Mouse (Mus musculus): ENCODE measurements around the gene Tcp11. TPM values are rescaled to one million over a fixed set of nuclear protein-coding genes. Genes with fewer than 3 reads are reported as not detected.

The Tcp11 gene
- 1 to 10 TPM; 1.0 to 1.5 TPM for total RNA-seq (2021)

DNA sequence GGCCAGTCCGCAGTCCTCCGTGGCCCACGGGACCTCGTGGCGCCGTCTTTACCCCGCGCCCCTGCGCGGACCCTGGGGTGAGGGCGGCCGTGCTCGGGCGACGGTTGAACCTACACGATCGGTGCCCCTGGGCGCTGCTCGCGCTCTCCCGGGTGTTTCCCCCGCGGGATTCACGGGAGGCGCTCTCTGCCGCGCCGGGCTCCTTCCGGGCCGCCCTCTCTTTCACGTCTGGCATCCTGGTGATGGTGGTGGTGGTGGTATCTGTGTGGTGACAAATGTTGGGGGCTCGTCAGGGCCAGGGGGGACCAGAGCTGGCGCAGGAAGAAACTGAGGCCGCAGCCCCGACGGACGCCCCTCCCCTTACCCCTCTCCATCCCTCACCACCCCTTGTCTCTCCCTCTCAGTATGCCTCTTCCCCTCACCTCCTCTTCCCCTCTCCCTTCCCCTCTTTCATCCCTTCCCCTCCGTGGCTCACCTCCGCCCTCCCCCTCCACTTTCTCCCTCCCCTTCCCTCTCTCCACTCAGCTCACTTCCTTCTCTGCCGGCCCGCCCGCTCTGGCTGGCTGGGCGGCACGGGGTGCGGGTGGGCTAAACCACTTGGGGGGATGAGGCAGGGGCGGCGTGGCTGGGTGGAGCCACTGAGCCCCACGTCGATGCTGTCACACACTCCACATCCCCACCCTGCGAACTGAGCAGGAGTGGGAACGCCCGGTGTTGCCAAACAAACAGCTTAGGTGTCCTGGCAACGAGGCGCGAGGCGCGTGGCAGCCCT lies at the start of gene Tcp11:
Gene Tcp11, minus strand, starts transcription at position 595 of the 772 bp plus-strand sequence.
- peak in 1 of 2 experiments; percentile 40 for DNase-seq

DNA sequence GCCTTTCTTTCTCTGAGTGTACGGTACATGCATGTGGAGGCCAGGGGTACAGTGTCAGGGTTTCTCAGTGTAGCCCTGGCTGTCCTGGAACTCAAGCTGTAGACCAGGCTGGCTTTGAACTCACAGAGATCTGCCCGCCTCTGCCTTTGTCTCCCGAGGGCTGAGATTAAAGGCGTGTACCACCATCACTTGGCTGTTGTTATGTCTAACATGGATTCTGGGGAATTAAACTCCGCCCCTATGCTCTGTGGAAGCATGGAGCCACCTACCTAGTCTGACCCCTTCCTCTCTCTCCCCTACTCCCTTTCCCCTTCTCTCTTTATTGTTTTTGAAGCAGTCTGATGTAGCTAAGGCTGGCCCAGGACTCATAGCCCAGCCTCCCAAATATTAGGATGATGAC lies 49.4 kb upstream of the Tcp11 start:
- no peak for DNase-seq

DNA sequence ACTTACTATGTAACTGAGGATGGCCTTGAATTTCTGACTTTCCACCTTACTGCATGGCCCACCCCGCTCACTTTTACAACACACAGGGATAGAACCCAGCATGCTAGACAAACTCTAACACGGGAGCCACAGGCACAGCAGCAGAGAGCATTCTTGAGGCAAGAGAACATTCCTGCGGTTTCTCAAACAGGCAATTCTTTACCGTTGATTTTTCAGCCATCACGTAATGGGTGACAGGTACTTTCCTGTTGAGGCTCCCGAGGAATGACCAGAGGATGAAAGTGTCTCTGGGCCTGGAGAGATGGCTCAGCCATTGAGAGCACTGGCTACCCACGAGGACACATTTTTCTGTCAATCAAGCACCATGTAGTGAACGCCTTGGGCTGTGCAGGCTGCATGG lies 43.9 kb upstream of the Tcp11 start:
- no peak for DNase-seq

DNA sequence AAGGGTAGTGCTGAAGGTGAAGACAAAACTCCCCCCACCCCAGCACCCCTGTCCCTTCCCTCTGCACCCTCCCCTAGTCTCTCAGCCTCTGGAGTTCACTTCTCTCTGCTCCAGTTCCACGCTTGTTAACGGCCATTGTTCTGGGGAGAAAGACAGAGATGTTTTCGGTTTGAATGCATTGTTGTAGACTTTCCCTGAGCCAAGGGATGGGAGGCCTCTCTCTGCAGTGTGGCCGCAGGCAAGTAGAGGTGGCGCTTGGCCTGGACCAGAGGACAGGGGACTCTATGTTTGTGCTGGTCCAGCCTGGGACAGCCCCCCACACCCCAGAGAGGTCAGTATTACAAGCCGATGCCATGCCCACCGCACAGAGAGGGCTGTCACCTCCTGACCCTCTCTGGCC lies 43.2 kb upstream of the Tcp11 start:
- DNase-seq: no peak

DNA sequence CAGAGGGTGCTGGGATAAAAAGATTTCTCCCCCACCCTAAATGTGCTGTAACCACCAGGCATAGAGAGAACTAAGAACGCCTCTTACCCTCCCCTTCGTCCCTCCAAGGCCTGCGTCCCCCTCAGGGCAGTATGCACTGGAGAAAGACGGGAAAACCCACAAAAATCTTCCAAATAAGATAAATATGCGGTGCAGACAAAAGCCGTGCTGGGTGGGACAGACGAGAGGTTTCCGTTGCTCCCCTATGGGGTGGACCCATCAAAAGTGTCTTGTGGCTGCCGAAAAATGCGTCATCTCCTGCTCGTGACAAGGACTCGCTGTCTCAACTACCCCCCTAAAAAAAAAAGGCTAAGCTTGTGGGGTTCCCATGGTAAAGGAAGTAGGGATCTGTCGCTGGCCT lies 42.5 kb upstream of the Tcp11 start:
- DNase-seq: no peak

DNA sequence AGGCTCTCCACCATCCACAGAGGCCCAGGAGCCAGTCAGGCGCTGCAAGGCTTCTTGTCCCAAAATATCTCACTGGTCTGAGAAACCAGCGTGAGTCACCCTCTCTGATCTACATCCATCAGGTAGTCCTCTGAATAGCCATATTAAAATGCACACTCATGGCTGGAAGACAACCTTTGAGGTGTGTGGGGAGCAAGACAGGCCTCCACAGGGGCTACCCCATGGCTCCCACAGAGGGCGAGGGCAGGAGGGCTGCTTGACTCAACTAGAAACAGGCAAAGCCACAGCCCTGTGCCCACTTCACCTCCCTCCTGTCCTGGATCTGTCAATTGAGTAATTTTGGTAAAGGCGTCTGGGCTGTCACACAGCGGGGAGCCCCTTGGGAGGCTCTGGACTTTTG lies 40.0 kb upstream of the Tcp11 start:
- DNase-seq: no peak

DNA sequence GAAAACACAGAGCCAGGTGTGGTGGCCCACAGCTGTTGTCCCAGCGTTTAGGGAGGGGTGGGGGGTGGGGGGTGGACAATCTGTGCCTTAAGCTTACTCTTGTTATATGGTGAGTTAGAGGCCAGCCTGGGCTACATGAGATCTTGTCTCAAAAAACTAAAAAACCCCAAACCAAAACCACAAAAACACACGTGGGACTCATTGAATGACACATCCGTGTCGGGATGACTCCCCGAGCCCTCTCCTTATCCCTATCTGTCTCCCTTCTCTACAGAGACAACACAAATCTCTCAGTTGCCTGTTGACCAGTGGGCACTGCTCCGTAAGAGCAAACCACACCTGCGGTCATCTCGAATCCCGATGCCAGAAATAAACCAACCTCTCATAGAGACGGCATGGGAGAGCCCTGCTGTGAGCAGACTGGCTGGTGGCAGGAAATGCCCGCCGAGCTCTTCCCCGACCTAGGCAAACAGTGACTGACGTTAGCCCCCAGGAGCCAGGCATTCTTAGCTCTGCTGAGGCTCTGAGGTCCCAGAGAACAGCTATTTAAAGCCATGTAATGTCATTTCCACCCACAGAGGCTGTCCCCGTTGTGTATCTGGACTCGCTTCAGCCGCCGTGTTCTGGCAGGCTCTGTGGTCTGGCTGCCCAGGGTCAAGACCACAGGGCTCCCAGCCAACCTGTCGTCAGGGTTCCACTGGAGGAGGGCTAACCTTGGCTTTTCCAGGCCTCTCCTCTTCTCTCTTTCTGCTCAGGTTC lies 37.2 kb upstream of the Tcp11 start:
- DNase-seq: no peak

DNA sequence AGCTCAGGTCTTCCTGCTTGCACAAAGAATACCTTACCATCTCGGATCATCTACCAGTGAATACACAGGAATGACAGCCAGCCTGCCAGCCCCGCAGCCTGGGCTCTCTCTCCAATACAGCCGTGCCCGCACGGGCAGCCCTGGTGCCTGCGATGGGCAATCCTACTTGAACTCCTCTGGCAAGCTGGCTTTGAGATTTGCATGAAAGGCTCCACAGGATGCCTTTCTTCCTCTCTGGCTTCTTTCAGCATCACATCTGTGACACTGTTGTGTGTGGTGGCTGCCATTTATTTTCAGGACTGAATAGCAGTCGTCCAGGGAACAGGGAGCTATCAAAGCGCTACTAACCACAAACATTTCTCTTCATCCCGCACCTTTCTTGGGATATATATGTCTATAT lies 35.9 kb upstream of the Tcp11 start:
- DNase-seq: no peak

DNA sequence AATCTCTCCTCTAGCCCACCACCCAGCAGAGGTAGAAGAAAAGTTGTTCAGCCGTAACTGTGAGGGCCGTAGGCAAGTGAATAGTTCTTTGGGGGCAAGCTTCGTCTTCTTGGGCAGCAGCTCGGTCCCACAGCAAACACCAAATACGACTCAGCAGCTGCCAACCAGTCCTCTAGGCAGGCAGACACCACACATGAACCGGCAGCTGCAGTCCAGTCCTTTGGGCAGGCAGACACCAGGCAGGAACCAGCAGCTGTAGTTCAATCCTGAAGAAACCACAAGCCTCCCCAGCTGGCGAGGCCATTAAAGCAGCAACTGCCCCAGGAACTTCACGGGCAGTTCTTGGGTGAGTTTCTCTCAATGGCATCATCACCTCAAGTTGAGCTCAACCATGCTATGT lies 31.8 kb upstream of the Tcp11 start:
- no peak for DNase-seq

DNA sequence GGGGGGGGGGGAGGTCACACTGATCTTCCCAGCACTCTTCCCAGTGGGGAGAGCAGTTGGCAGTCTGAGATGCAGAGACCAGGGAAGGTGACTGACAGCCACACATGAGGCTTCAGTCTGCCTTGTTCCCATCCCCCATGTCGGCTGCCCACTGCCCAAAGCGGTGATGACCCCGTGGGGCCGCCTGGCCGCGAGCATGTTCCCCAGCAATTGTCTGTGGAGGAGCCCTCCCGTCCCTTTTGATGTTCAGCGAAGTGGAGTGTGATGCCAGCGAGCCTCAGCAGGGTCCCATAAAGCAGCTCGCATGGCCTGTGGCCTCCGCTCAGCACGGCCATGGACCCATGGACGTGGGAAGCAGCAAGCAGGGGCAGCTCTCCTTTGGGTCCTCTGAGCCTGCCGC lies 26.8 kb upstream of the Tcp11 start:
- no peak for DNase-seq

DNA sequence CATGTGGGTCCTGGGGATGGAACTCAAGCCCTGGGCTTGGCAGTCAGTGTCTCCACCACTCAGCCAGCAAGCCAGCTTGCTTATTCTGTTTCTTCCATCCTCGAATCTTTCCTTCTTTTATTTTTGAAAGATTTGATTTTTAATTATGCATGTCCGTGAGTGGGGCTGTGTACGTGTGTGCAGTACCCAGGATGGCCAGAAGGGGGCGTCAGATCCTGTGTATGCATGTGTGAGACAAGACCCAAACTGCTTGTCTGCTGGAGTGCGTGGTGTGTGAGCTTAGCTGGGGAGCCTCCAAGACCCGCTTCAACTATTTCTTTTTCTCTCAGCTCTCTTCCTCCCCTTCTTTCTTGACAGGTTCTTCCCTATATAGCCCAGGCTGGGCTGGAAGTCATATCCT lies 25.9 kb upstream of the Tcp11 start:
- no peak for DNase-seq

DNA sequence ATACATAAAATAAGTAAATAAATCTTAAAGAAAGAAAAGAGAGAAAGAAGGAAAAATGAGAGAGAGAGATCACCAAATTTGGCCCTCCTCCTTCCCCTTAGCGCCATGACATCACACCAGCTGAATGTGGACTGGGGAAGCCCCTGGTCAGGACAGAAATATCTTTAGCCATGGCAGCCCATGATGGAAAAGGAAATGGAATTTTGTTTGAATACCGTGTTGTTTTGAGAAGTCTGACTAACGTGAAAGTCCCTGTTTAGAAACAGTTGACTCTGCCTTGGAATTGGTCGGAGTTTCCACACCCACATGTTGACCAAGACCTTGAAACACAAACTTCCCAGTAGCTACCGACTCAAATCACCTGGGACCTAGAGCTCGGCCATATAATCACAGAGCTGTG lies 24.0 kb upstream of the Tcp11 start:
- DNase-seq: no peak

DNA sequence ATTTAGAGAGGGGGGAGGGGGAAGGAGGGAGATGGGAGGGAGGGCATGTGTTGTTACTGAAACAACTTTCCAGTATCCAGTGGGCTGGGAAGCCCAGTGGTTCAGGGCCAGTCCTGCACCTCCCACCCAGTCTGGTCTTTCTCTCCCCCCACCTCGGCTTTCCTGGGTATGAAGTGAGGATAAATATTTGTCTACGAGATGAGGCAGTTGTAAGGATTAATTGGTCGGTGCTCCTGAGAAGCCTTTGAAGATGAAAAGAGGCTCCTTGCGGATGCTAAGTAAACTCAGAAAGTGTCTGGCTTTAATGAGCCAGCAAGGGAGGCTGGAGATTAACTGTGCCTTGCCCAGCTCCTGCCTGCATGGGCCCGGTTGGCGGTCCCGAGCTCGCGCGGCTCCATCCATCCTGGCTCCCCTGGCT lies 21.5 kb upstream of the Tcp11 start:
- DNase-seq: no peak

DNA sequence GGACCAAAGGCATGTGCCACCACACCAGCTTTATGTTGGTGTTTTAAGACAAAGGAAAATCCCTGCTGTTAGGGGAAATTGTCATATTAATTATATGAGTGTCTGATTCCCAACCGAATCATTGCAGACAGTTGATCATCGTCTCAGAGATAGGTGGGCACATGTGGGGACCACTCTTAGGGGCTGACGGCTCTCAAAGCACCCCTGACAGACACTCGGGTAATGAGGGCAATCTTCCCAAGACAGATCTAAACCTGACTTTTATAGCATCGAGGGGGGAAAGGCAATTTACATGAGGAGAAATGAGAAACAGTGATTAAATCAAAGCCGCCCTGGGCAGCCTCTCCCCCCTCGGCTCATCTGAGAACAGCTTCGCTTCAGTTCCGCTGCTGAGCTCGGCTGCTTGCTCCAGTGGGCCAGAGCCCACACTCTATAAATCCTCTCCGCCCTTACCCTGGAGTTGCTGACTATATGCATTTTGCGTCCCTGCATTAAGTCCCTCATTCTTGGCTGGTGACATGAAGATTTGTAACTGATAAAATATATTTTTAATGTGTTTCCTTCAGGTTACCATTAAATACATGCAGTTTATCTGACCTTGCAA lies 20.9 kb upstream of the Tcp11 start:
- no peak for DNase-seq

DNA sequence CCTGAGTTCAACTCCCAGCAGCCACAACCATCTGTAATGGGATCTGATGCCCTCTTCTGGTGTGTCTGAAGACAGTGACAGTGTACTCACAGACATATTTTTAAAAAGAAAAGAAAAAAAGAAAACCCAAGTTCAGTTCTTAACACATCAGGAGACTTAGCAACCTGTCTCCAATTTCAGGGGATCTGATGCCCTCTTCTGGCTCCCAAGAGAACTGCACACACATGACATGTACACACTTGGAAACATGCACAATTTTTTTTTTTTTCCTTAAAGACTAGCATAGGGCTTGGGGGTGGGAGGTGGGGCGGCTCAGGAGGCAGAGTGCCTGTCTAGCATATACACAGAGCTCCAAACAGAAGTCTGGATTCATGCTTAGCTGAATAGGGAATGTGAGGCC lies 20.2 kb upstream of the Tcp11 start:
- no peak for DNase-seq

DNA sequence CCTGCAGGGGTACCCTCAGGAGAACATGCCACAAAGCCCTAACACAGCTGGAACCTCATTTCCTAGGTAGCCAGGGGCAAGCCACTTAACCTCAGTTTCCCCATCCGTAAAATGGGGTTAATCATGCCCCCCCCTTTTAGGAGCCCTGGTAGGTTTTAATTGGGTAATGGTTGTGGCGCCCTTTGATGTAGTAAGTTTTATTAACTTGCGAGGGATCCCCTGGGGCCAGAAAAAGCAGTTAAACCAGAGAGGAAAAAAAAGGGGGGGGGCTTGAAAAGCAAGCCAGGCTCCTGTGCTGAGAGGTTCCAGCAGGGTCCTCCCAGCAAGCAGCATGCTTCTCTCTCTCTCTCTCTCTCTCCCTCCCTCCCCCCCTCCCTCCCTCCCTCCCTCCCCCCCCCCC lies 18.6 kb upstream of the Tcp11 start:
- no peak for DNase-seq

DNA sequence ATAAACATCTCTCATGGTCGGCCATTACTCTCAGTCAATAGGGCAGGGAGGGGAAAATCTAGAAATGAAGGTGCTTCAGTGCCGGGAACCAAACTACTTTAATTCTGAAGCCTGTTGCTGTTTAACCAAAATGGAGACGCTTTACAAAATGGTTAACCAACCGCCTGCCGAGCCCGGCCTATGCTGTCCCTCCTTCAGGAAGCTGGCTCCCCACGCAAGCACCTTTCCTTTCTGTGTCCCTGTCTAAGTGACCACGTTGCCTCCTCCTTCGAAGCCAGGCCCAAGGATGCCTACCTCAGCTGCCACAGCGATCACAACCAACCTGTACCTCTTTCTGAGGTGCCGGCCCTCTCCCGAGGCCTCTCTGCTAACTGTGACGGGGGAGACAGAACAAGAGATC lies 16.9 kb upstream of the Tcp11 start:
- DNase-seq: no peak

DNA sequence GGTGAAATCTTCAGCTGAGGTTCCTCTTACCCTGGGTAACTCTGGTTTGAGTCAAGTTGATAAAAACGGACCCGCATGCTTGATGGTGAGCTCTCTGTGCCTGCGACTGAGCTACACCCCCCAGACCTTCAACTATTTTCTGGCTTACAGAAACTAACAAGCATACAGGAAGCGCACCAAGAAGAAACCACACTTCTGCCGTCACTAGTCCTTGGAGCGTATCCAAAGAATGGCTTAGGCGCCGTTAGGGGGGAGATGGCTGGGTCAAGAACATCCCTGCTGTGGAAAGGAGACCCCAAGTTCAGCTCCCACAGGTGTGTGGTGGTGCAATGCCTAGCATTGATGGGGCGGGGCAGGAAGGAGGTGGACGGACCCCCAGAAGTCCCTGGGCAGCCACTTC lies 16.0 kb upstream of the Tcp11 start:
- DNase-seq: no peak

DNA sequence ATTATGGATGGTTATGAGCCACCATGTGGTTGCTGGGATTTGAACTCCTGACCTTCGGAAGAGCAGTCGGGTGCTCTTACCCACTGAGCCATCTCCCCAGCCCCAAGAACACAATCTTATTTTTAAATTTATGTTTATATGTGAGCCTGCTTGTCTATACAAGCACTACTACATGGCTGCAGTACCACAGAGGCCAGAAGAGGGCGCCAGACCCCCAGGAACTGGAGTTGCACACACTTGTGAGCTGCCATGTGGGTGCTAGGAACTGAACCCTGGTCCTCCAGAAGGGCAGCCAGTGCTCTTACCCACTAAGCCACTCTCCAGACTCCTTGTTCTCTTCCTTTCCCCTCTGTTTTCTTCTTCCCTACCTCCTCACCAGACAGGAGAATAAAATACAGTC lies 13.4 kb upstream of the Tcp11 start:
- DNase-seq: no peak

DNA sequence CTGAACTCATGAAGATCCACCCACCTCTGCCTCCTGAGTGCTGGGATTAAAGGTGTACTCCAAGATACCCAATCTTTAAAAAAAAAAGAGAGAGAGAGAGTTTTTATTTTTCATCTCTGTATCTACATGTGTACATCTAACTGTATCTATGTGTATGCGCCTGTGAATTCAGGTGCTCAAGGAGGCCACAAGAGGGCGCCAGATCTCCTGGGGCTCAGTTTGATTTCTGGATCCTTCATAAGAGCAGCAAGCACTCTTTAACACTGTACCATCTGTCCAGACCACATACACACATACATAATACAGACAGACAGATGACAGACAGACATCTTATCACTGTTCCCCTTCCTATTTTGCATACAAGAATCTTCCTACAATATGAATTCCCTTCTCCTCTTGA lies 11.9 kb upstream of the Tcp11 start:
- no peak for DNase-seq

DNA sequence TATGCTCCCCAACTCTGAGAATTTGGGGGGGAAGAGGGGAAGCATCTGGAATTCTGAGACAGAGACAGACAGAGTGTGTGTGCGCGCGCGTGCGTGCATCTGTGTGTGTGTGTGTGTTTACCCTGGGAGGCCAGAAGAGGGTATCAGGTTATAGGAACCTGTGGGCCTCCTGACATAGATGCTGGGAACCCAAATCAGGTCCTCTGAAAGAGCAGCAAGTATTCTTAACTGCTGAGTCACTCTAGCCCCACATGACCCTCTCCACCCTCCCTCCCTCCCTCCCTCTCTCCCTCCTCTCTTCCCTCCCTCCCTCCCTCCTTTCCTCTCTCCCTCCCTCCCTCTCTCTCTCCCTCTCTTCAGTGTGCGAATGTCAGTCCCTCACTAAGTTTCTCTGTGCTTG lies 8.3 kb upstream of the Tcp11 start:
- no peak for DNase-seq

DNA sequence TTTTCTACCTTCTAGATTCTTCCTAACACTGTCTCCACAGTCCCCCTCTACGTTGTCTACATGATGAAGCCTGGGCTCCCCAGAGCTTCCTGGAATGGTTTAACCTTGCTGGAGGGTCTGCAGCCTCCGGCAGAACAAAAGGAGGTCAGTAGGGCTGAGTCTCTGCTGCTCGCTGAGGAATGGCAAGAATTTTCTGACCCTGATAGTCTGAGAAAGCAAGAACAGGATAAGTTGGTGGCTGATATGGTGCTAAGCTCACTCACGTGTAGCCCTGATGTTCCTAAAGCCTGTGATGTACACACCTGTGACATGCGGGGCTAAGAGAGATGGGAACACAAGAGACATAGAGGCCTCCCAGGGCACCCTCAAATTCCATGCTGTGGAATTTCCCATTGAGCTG lies 7.0 kb upstream of the Tcp11 start:
- DNase-seq: no peak

DNA sequence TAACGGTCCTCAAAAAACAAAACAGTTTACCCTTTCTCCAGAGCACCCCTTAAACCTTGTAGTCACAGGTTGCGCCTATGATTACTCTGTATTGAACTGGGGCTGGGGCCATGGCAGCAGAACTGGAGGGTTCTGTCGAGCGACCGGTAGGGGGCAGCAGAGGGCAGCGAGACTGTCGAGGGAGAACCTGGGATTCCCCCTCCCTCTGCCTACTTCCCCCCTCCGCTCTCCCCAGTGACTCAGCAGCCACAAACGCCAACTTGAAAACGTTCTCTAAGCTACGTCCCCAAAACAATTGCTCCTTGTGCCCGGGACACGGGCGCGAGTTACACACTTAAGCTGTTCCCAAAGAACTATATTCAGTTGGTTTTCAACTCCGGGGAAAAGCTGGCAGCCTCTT lies 4.5 kb upstream of the Tcp11 start:
- peak; percentile 85 to 88 for DNase-seq

DNA sequence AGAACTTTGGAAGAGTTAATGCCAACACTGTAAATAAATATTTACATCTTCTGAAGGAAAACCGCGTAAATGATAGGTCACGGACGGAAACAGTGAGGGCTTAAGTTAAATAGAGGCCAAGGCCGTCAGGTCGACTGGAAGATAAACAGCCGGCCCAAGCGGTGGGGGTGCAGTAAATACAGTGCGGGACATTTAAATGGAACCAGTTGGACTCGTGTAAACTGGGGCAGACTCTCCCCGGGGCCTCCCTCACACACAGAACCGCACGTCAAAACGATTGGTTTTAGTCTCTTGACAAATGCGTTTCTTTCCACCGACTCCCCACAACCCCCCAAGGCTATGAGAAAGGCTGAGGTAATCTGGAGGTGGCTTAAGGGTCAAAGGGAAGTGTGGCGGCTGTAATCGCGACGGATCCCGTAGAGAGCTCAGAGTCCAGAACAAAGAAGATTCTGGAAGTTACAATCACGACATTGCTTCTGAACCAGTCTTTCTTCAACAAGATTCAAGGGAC lies 4.0 kb upstream of the Tcp11 start:
- no peak for DNase-seq

Data from layer of hippocampus, postnatal 36 days (tissue).